Mouse (Mus musculus) midbrain, embryonic 15.5 days (tissue): ENCODE measurements at regions not wholly inside any gene's neighbourhood (a gene's known extent, or its start where the extent isn't known, plus 50 kb on each side); places are given as distances from the start of the nearest gene placed in this dataset.

ENCODE experiments used
- ATAC-seq: fragments of 200-750 bp; cut with Nextera tagmentation; replicated peaks from 2 replicates; pipeline ENCODE4 v1.8.0; 2017; ENCODE audit warnings: moderate TSS enrichment
- H3K27ac ChIP-seq: fragments of 300-500 bp; sonication (generic); 2 replicates; pipeline ENCODE4 v1.5.1; 2015; ENCODE audit warnings: mild to moderate bottlenecking, inconsistent platforms
- H3K27me3 ChIP-seq: fragments of 300-500 bp; sonication (generic); replicated peaks from 2 replicates; pipeline ENCODE4 v1.6.1; 2015; ENCODE audit warnings: inconsistent platforms
- H3K36me3 ChIP-seq: fragments of 300-500 bp; sonication (generic); replicated peaks from 2 replicates; pipeline ENCODE4 v1.6.1; 2015; ENCODE audit warnings: inconsistent platforms
- H3K4me1 ChIP-seq: fragments of 300-500 bp; sonication (generic); 2 replicates; pipeline ENCODE4 v1.6.1; 2015; ENCODE audit warnings: inconsistent platforms
- H3K4me2 ChIP-seq: fragments of 300-500 bp; sonication (generic); 2 replicates; pipeline ENCODE4 v1.6.1; 2015; ENCODE audit warnings: inconsistent platforms, mild to moderate bottlenecking, moderate library complexity
- H3K4me3 ChIP-seq: fragments of 300-500 bp; sonication (generic); 2 replicates; pipeline ENCODE4 v1.5.1; 2015; ENCODE audit warnings: mild to moderate bottlenecking, inconsistent platforms
- H3K9ac ChIP-seq: fragments of 300-500 bp; sonication (generic); 2 replicates; pipeline ENCODE4 v1.6.1; 2015; ENCODE audit warnings: mild to moderate bottlenecking, inconsistent platforms
- H3K9me3 ChIP-seq: fragments of 300-500 bp; sonication (generic); 2 replicates; pipeline ENCODE4 v1.6.1; 2016; ENCODE audit warnings: inconsistent platforms
- WGBS: fragments of 180-500 bp; shearing (Covaris S2); methylation state at CpG from one replicate; pipeline ENCODE4 v1.1.7; 2015; ENCODE audit warnings: mixed read lengths; 5-methylcytosine and 5-hydroxymethylcytosine counted together

GRCm38 (mm10) chr1:83701696-83702404, 293.9 kb upstream of the Sphkap start:
- no peak overlapping the region for H3K9ac ChIP-seq
- no peak for ATAC-seq
- WGBS = 61% methylated on average over 6 of the region's 6 CpGs

DNA sequence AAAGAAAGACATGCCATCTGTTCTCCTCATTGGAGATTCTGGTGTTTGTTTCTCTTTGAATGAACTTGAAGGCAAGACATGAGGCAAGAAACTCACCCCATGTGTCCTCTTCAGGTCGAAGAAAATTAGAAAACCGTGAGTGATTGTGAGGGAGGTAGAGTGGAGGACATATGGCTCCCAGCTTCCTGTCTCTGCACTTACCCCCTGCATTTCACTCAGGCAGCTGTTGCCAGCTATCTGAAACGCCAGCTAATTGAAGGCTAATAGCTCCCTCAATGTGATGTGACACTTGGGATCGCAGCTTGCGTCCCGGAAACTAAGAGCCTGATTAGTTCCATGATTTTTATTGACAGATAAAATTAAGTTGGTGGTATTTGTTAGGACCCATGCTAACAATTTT, 289.4 kb upstream of the Sphkap start:
- Histone ChIP-seq H3K27me3 (no peaks in the 10 kb centered on the region), H3K36me3 (no peaks in the 10 kb centered on the region), H3K9me3 (no peaks in the 10 kb centered on the region), H3K4me2 (no peak overlapping the region), H3K27ac (no peak overlapping the region), H3K9ac (no peak overlapping the region), H3K4me1 (no peaks in the 10 kb centered on the region), H3K4me3 (no peak overlapping the region)
- 57% methylated on average over 6 of the region's 6 CpGs for WGBS
- no peak for ATAC-seq

More at GRCm38 (mm10) chr1:83701696-83702404, 293.9 kb upstream of the Sphkap start:
- H3K36me3 ChIP-seq = no peaks in the 10 kb centered on the region
- H3K27me3 ChIP-seq = no peaks in the 10 kb centered on the region
- H3K4me3 ChIP-seq = no peak overlapping the region
- no peaks in the 10 kb centered on the region for H3K4me1 ChIP-seq
- no peak overlapping the region for H3K27ac ChIP-seq
- H3K9me3 ChIP-seq = no peaks in the 10 kb centered on the region
- H3K4me2 ChIP-seq = no peak overlapping the region

GRCm38 (mm10) chr1:83685221-83685620, 277.2 kb upstream of the Sphkap start:
- H3K27ac ChIP-seq = no peak overlapping the region
- H3K4me3 ChIP-seq = no peak overlapping the region
- no peak overlapping the region for H3K9ac ChIP-seq
- H3K4me1 ChIP-seq = no peaks in the 10 kb centered on the region
- H3K9me3 ChIP-seq = no peaks in the 10 kb centered on the region
- H3K27me3 ChIP-seq = no peaks in the 10 kb centered on the region
- 84% methylated on average over 3 of the region's 3 CpGs for WGBS
- no peak overlapping the region for H3K4me2 ChIP-seq
- ATAC-seq = no peak
- no peaks in the 10 kb centered on the region for H3K36me3 ChIP-seq

DNA sequence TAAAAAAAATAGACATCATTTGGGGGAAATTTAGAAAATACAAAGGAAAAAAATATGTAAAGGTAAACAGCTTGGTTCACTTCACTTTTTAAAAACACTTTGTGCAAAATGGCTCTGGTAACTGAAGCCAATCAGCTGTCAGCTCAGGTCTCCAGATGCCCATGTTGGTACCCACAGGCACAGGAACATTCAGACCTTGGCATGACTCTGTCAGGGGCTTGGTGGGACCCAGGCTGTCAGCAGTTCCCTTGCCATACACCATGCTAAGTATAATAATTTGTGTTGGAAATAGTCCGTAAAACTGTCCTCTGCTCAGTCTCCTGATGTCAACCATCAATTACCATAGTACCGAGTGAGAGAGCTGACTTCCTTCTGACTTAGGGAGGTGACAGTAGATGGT, 257.3 kb upstream of the Sphkap start:
- 88% methylated on average over 2 of the region's 2 CpGs for WGBS
- Histone ChIP-seq H3K9ac (no peak overlapping the region), H3K4me1 (no peaks in the 10 kb centered on the region), H3K9me3 (no peaks in the 10 kb centered on the region), H3K4me3 (no peak overlapping the region), H3K4me2 (no peak overlapping the region), H3K36me3 (no peaks in the 10 kb centered on the region), H3K27me3 (no peaks in the 10 kb centered on the region), H3K27ac (no peak overlapping the region)
- ATAC-seq = no peak

GRCm38 (mm10) chr1:83661808-83662802, 254.1 kb upstream of the Sphkap start:
- Histone ChIP-seq H3K4me1 (no peaks in the 10 kb centered on the region), H3K9me3 (no peaks in the 10 kb centered on the region), H3K9ac (no peak overlapping the region), H3K27me3 (no peaks in the 10 kb centered on the region), H3K36me3 (no peaks in the 10 kb centered on the region), H3K4me3 (no peak overlapping the region), H3K4me2 (no peak overlapping the region), H3K27ac (0 out of 2 replicates have a peak overlapping the region, but pooled peaks have one; percentile 5)
- 59% methylated on average over 3 of the region's 3 CpGs for WGBS
- ATAC-seq = peak; percentile 95

DNA sequence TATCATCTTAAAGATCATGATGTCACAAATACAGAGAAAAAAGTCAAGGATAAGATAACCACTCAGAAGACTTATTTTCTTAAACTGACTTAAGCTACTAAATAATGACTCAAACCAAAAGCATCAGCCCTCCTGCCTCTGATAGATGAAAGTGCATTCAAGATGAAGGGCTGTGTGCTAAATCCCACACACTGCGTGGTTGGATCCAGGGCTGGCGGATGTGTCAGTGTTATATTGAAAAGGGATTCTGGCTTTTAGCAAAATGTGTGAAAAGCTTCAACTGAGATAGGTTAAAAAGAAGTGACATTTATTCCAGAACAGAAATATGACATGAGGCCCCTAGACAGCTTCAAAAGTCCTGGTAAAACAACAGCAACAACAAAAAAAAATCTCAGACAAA, 245.7 kb upstream of the Sphkap start:
- no peak overlapping the region for H3K27ac ChIP-seq
- H3K9ac ChIP-seq = no peak overlapping the region
- no peak overlapping the region for H3K4me3 ChIP-seq
- H3K4me1 ChIP-seq = no peaks in the 10 kb centered on the region
- no peaks in the 10 kb centered on the region for H3K36me3 ChIP-seq
- WGBS = 68% methylated on average over 2 of the region's 2 CpGs
- no peaks in the 10 kb centered on the region for H3K27me3 ChIP-seq
- H3K4me2 ChIP-seq = no peak overlapping the region
- H3K9me3 ChIP-seq = peaks cover under 1% of the 10 kb centered on the region; the same call in 1 of the 2 replicates
- no peak for ATAC-seq

- WGBS = 58% methylated on average over 1 of the region's 1 CpGs
- Histone ChIP-seq H3K4me3 (no peak overlapping the region), H3K9me3 (peaks cover 7% of the 10 kb centered on the region; the same call in 1 of the 2 replicates), H3K9ac (no peak overlapping the region), H3K4me2 (no peak overlapping the region), H3K4me1 (no peaks in the 10 kb centered on the region), H3K27me3 (no peaks in the 10 kb centered on the region), H3K36me3 (no peaks in the 10 kb centered on the region), H3K27ac (no peak overlapping the region)
- ATAC-seq = no peak
Measured at GRCm38 (mm10) chr1:83645606-83646005, 237.6 kb upstream of the Sphkap start.

GRCm38 (mm10) chr1:83642656-83643055, 234.7 kb upstream of the Sphkap start:
- H3K4me1 ChIP-seq = no peaks in the 10 kb centered on the region
- no peak for ATAC-seq
- no peaks in the 10 kb centered on the region for H3K9me3 ChIP-seq
- H3K4me3 ChIP-seq = no peak overlapping the region
- no peaks in the 10 kb centered on the region for H3K27me3 ChIP-seq
- H3K36me3 ChIP-seq = no peaks in the 10 kb centered on the region
- no peak overlapping the region for H3K9ac ChIP-seq
- H3K4me2 ChIP-seq = no peak overlapping the region
- no peak overlapping the region for H3K27ac ChIP-seq

DNA sequence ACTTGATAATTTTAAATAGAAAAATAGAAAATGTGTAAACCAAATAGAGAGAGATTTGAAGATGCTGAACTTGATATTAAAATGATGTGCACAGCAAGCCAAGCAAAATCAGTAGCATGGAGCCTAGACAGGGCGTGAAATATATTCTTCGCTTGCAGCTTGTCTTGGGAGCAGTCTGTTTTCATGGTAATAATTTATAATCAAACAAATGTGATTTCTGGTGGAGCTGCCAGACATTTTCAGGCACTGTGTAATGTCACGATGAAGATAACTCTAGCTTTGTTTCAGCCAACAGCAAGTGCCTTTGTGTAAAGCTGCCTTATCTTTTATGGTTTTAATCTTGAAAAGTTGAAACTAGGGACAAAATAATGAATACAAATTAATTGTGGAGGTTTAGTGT, 228.1 kb upstream of the Sphkap start:
- Histone ChIP-seq H3K4me3 (no peak overlapping the region), H3K27me3 (no peaks in the 10 kb centered on the region), H3K9ac (no peak overlapping the region), H3K4me2 (no peak overlapping the region), H3K9me3 (no peaks in the 10 kb centered on the region), H3K4me1 (peaks cover 9% of the 10 kb centered on the region; the same call in 1 of the 2 replicates), H3K36me3 (no peaks in the 10 kb centered on the region), H3K27ac (no peak overlapping the region)
- no peak for ATAC-seq
- WGBS = 62% methylated on average over 3 of the region's 3 CpGs

GRCm38 (mm10) chr1:83631798-83632197, 223.8 kb upstream of the Sphkap start:
- WGBS = 36% methylated on average over 4 of the region's 4 CpGs
- peak; percentile 88 for ATAC-seq
- Histone ChIP-seq H3K27me3 (no peaks in the 10 kb centered on the region), H3K4me3 (no peak overlapping the region), H3K9me3 (no peaks in the 10 kb centered on the region), H3K27ac (no peak overlapping the region), H3K36me3 (no peaks in the 10 kb centered on the region), H3K9ac (no peak overlapping the region), H3K4me2 (peak overlapping the region; percentile 16; the same call in 1 of the 2 replicates), H3K4me1 (peaks cover 9% of the 10 kb centered on the region; the same call in 1 of the 2 replicates)

- H3K9ac ChIP-seq = no peak overlapping the region
Measured at GRCm38 (mm10) chr1:83631394-83631793, 223.4 kb upstream of the Sphkap start.

DNA sequence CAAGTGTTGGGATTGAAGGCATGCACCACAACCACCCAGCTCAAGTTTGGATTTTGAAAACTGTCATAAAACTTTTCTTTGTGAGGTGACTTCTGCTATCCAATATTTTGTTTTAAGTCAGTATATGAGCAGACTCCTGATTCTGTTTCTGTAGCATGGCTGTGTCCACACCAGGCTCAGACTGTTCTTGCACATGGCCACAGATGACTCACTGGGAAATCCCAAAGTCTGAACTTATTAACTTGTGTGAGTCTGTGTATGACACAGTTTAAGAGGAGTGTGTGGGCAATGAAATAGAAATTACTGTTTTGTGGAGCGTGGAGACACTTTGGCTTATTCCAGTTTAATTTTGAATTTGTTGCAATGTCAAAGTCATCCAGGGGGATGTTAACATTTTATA, 179.3 kb upstream of the Sphkap start:
- Histone ChIP-seq H3K4me3 (no peak overlapping the region), H3K4me1 (no peaks in the 10 kb centered on the region), H3K9me3 (no peaks in the 10 kb centered on the region), H3K36me3 (no peaks in the 10 kb centered on the region), H3K27me3 (no peaks in the 10 kb centered on the region), H3K9ac (no peak overlapping the region), H3K4me2 (no peak overlapping the region), H3K27ac (no peak overlapping the region)
- ATAC-seq = no peak
- 92% methylated on average over 1 of the region's 1 CpGs for WGBS

More at GRCm38 (mm10) chr1:83631394-83631793, 223.4 kb upstream of the Sphkap start:
- peak; percentile 65 for ATAC-seq
- no peaks in the 10 kb centered on the region for H3K9me3 ChIP-seq
- H3K4me3 ChIP-seq = no peak overlapping the region
- 68% methylated on average over 7 of the region's 7 CpGs for WGBS
- peaks cover 9% of the 10 kb centered on the region; the same call in 1 of the 2 replicates for H3K4me1 ChIP-seq
- H3K27me3 ChIP-seq = no peaks in the 10 kb centered on the region
- H3K36me3 ChIP-seq = no peaks in the 10 kb centered on the region
- H3K27ac ChIP-seq = no peak overlapping the region
- H3K4me2 ChIP-seq = peak overlapping the region; percentile 16; the same call in 1 of the 2 replicates
